Mouse (Mus musculus): ENCODE measurements around the gene Hivep3. TPM values are rescaled to one million over a fixed set of nuclear protein-coding genes. Genes with fewer than 3 reads are reported as not detected.

The Hivep3 gene
- polyA plus RNA-seq, 1 experiment: 40.0 TPM

- no peak for TF ChIP-seq POLR2A (IDR thresholded peaks at IDR 0.05; ENCODE audit: control insufficient read depth, extremely low read depth, insufficient read depth, low read length, poor library complexity)
- no peak for TF ChIP-seq CTCF (IDR thresholded peaks at IDR 0.05; ENCODE audit: borderline replicate concordance, control insufficient read depth, extremely low read depth, insufficient read depth, low read length, poor library complexity)
- DNase-seq: no peak
- WGBS: 91% methylated on average over 5 of the region's 5 CpGs
Measured at GRCm38 (mm10) chr4:120018426-120018825, 284.8 kb downstream of the Hivep3 start.

GRCm38 (mm10) chr4:120022392-120022791 is 288.8 kb downstream of the Hivep3 start:
- Histone ChIP-seq H3K4me1 (replicated peaks; ENCODE audit: control insufficient read depth, insufficient read depth, low read length) (peaks cover 34% of the 10 kb centered on the region), H3K27me3 (ENCODE audit: control insufficient read depth, insufficient read depth, low read length) (no peaks in the 10 kb centered on the region), H3K4me3 (ENCODE audit: control insufficient read depth, insufficient read depth, low read length) (no peak overlapping the region), H3K36me3 (ENCODE audit: control insufficient read depth, insufficient read depth, low read length) (no peaks in the 10 kb centered on the region), H3K27ac (ENCODE audit: control insufficient read depth, insufficient read depth, low read length) (no peak overlapping the region)
- DNase-seq: no peak
- no peak for TF ChIP-seq POLR2A (IDR thresholded peaks at IDR 0.05; ENCODE audit: control insufficient read depth, extremely low read depth, insufficient read depth, low read length, poor library complexity)
- no peak for TF ChIP-seq CTCF (IDR thresholded peaks at IDR 0.05; ENCODE audit: borderline replicate concordance, control insufficient read depth, extremely low read depth, insufficient read depth, low read length, poor library complexity)
- WGBS: 24% methylated on average over 3 of the region's 3 CpGs

More at GRCm38 (mm10) chr4:120018426-120018825, 284.8 kb downstream of the Hivep3 start:
- peaks cover 37% of the 10 kb centered on the region for H3K4me1 ChIP-seq (replicated peaks; ENCODE audit: control insufficient read depth, insufficient read depth, low read length)
- no peak overlapping the region for H3K4me3 ChIP-seq (ENCODE audit: control insufficient read depth, insufficient read depth, low read length)
- H3K27me3 ChIP-seq (ENCODE audit: control insufficient read depth, insufficient read depth, low read length): no peaks in the 10 kb centered on the region
- H3K36me3 ChIP-seq (ENCODE audit: control insufficient read depth, insufficient read depth, low read length): no peaks in the 10 kb centered on the region
- no peak overlapping the region for H3K27ac ChIP-seq (ENCODE audit: control insufficient read depth, insufficient read depth, low read length)

GRCm38 (mm10) chr4:120023221-120023840 is 289.7 kb downstream of the Hivep3 start:
- no peak for DNase-seq
- TF ChIP-seq POLR2A (IDR thresholded peaks at IDR 0.05; ENCODE audit: control insufficient read depth, extremely low read depth, insufficient read depth, low read length, poor library complexity): no peak
- no peak for TF ChIP-seq CTCF (IDR thresholded peaks at IDR 0.05; ENCODE audit: borderline replicate concordance, control insufficient read depth, extremely low read depth, insufficient read depth, low read length, poor library complexity)
- 97% methylated on average over 4 of the region's 4 CpGs for WGBS

GRCm38 (mm10) chr4:120024071-120024470 is 290.5 kb downstream of the Hivep3 start:
- peaks cover 39% of the 10 kb centered on the region for H3K4me1 ChIP-seq (replicated peaks; ENCODE audit: control insufficient read depth, insufficient read depth, low read length)
- no peaks in the 10 kb centered on the region for H3K36me3 ChIP-seq (ENCODE audit: control insufficient read depth, insufficient read depth, low read length)
- WGBS: 99% methylated on average over 10 of the region's 10 CpGs
- TF ChIP-seq CTCF (IDR thresholded peaks at IDR 0.05; ENCODE audit: borderline replicate concordance, control insufficient read depth, extremely low read depth, insufficient read depth, low read length, poor library complexity) (no peak), POLR2A (IDR thresholded peaks at IDR 0.05; ENCODE audit: control insufficient read depth, extremely low read depth, insufficient read depth, low read length, poor library complexity) (no peak)
- H3K27ac ChIP-seq (ENCODE audit: control insufficient read depth, insufficient read depth, low read length): no peak overlapping the region
- no peak for DNase-seq
- H3K4me3 ChIP-seq (ENCODE audit: control insufficient read depth, insufficient read depth, low read length): no peak overlapping the region
- H3K27me3 ChIP-seq (ENCODE audit: control insufficient read depth, insufficient read depth, low read length): no peaks in the 10 kb centered on the region

More at GRCm38 (mm10) chr4:120023221-120023840, 289.7 kb downstream of the Hivep3 start:
- peaks cover 39% of the 10 kb centered on the region for H3K4me1 ChIP-seq (replicated peaks; ENCODE audit: control insufficient read depth, insufficient read depth, low read length)
- no peak overlapping the region for H3K27ac ChIP-seq (ENCODE audit: control insufficient read depth, insufficient read depth, low read length)
- H3K36me3 ChIP-seq (ENCODE audit: control insufficient read depth, insufficient read depth, low read length): no peaks in the 10 kb centered on the region
- H3K27me3 ChIP-seq (ENCODE audit: control insufficient read depth, insufficient read depth, low read length): no peaks in the 10 kb centered on the region
- no peak overlapping the region for H3K4me3 ChIP-seq (ENCODE audit: control insufficient read depth, insufficient read depth, low read length)

- Histone ChIP-seq H3K4me3 (ENCODE audit: control insufficient read depth, insufficient read depth, low read length) (no peak overlapping the region), H3K27ac (ENCODE audit: control insufficient read depth, insufficient read depth, low read length) (no peak overlapping the region), H3K36me3 (ENCODE audit: control insufficient read depth, insufficient read depth, low read length) (no peaks in the 10 kb centered on the region), H3K4me1 (replicated peaks; ENCODE audit: control insufficient read depth, insufficient read depth, low read length) (peaks cover 28% of the 10 kb centered on the region), H3K27me3 (ENCODE audit: control insufficient read depth, insufficient read depth, low read length) (no peaks in the 10 kb centered on the region)
- TF ChIP-seq POLR2A (IDR thresholded peaks at IDR 0.05; ENCODE audit: control insufficient read depth, extremely low read depth, insufficient read depth, low read length, poor library complexity) (no peak), CTCF (IDR thresholded peaks at IDR 0.05; ENCODE audit: borderline replicate concordance, control insufficient read depth, extremely low read depth, insufficient read depth, low read length, poor library complexity) (no peak)
- DNase-seq: no peak
- WGBS: 96% methylated on average over 1 of the region's 1 CpGs
Measured at GRCm38 (mm10) chr4:120027671-120028070, 294.1 kb downstream of the Hivep3 start.

GRCm38 (mm10) chr4:120029937-120030336 is 296.4 kb downstream of the Hivep3 start:
- TF ChIP-seq CTCF (IDR thresholded peaks at IDR 0.05; ENCODE audit: borderline replicate concordance, control insufficient read depth, extremely low read depth, insufficient read depth, low read length, poor library complexity) (no peak), POLR2A (IDR thresholded peaks at IDR 0.05; ENCODE audit: control insufficient read depth, extremely low read depth, insufficient read depth, low read length, poor library complexity) (no peak)
- H3K4me3 ChIP-seq (ENCODE audit: control insufficient read depth, insufficient read depth, low read length): no peak overlapping the region
- H3K27me3 ChIP-seq (ENCODE audit: control insufficient read depth, insufficient read depth, low read length): no peaks in the 10 kb centered on the region
- H3K4me1 ChIP-seq (replicated peaks; ENCODE audit: control insufficient read depth, insufficient read depth, low read length): peaks cover 38% of the 10 kb centered on the region
- 91% methylated on average over 1 of the region's 1 CpGs for WGBS
- H3K27ac ChIP-seq (ENCODE audit: control insufficient read depth, insufficient read depth, low read length): no peak overlapping the region
- DNase-seq: no peak
- H3K36me3 ChIP-seq (ENCODE audit: control insufficient read depth, insufficient read depth, low read length): no peaks in the 10 kb centered on the region

All from thymus, adult 2 months (tissue).